Mouse (Mus musculus) gastrocnemius, adult 2 months (tissue): ENCODE measurements at regions not wholly inside any gene's neighbourhood (a gene's known extent, or its start where the extent isn't known, plus 50 kb on each side); places are given as distances from the start of the nearest gene placed in this dataset.

ENCODE experiments used
- DNase-seq: peaks from one replicate; pipeline ENCODE4 v3.0.0; 2022
- H3K27ac ChIP-seq: fragments of 200-600 bp; 2 replicates; pipeline ENCODE4 v1.8.1; 2022; ENCODE audit warnings: mild to moderate bottlenecking
- H3K4me3 ChIP-seq: fragments of 200-600 bp; 2 replicates; pipeline ENCODE4 v1.8.1; 2022; ENCODE audit warnings: mild to moderate bottlenecking, moderate library complexity
- CTCF ChIP-seq: fragments of 200-600 bp; IDR thresholded peaks from 2 replicates; pipeline ENCODE4 v1.8.1; 2022; ENCODE audit warnings: antibody characterized with exemption, mild to moderate bottlenecking, moderate library complexity
- intact Hi-C: fragments of 180-260 bp; cut with DNase I; formaldehyde crosslinking; loops from one replicate; pipeline ENCODE4 v1.15.1; 2025

DNA sequence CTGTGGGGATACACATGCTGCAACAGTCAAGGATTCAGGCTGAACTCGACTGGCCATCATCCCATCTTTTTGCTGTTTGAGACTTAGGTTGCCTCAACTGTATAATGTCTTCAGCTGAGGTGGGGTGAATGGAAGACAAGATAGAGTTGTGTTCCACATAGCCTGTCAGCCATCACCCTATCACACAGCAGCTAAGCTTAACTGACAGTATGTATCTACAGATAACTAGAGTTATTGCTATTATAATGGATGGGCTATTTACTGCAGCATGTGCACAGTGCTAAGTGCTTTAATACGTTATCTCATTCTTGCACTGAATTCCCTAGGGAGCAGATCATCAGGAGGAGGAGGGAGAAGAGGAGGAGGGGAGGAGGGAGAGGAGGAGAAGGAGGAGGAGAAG is 340.9 kb downstream of the Sox9 start:
- intact Hi-C loops: no loop called here
- Histone ChIP-seq H3K4me3 (no peak overlapping the region), H3K27ac (no peak overlapping the region)
- DNase-seq: no peak
- no peak for TF ChIP-seq CTCF

- no peak for TF ChIP-seq CTCF
- DNase-seq: no peak
- H3K27ac ChIP-seq: no peak overlapping the region
- intact Hi-C loops: no loop called here
- no peak overlapping the region for H3K4me3 ChIP-seq
Observed at GRCm38 (mm10) chr11:113125832-113126231, 343.8 kb downstream of the Sox9 start.

DNA sequence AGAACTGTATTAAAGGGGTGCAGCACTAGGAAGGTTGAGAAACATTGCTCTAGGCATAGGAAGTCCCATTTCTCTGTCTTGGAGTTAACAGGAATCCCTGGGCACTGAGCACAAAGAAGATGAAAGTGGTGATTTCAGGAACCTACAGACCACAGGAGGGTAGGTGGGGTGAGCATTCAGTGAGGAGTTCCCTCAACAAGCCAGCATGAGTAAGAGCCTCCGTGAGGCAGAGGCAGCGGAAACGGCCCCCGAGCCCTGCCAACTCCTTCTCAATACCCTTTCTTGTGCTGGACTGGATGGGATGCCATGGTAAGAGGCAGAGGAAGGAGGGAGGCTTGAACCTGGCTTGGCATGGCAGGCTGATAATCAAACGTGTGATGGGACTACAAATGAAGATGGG is 347.2 kb downstream of the Sox9 start:
- Histone ChIP-seq H3K27ac (no peak overlapping the region), H3K4me3 (no peak overlapping the region)
- intact Hi-C loops: no loop called here
- DNase-seq: no peak
- TF ChIP-seq CTCF: no peak

DNA sequence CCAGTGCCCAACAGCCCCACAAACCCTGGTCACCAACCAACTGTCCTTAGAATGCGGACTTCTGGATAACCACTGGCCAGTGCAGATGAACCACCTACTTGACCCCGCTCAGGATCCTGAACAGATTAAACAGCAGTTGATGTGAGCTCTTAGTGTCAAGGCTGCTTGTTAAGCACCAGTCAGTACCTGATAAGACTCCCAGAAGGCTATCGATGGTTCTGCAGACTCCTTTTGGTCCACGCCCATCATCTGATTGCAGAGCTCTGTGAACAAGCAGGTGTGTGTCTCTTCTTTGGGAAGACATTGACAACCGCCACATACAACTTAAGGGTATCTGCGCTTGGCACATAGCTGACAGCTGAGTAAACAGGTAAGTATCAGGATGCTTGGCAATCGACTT is 348.0 kb downstream of the Sox9 start:
- no peak for TF ChIP-seq CTCF
- DNase-seq: no peak
- Histone ChIP-seq H3K27ac (no peak overlapping the region), H3K4me3 (no peak overlapping the region)
- intact Hi-C loops: no loop called here

GRCm38 (mm10) chr11:113132078-113133064 is 350.3 kb downstream of the Sox9 start:
- H3K4me3 ChIP-seq: no peak overlapping the region
- no peak overlapping the region for H3K27ac ChIP-seq
- DNase-seq: peak; percentile 41
- no peak for TF ChIP-seq CTCF
- intact Hi-C loops: no loop called here

DNA sequence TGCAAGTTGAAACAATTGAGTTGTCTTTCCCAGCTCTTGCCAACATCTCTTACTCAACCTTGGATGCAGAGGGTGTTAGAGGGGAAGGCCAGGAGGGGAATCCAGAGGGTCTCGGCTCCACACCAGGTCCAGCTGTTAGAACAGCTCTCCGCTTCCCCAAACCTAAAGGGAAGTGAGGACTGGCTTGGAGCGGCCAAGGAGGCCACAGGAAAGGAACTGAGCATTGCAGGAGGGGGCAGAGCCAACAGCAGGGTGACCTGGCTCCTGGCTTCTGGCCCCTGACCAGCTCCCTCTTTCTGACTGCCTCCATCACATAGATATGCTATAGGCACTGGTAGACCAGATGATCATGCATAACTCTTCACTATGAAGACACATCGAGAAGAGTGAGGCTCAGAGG is 351.4 kb downstream of the Sox9 start:
- no peak for DNase-seq
- no peak for TF ChIP-seq CTCF
- Histone ChIP-seq H3K4me3 (no peak overlapping the region), H3K27ac (no peak overlapping the region)
- intact Hi-C loops: no loop called here

DNA sequence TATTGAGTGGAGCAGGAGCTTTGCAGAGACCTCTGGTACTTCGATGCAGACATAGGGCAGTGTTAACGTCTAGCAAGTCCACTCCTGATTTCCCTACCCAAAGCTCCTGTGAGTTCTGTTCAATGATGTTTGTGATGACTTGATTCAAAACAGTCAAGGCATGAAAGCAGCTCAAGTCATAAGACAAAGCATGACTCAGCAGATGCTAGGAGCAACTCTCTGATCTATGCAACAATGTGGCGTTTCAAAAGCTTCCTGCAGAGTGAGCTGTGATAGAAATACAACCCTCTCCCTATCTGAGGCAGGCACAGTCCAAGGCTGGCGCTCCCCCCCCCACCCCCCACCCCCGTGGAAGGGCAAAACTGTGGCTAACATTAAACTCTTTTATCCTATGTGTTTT is 353.2 kb downstream of the Sox9 start:
- Histone ChIP-seq H3K27ac (no peak overlapping the region), H3K4me3 (no peak overlapping the region)
- no peak for DNase-seq
- no peak for TF ChIP-seq CTCF
- intact Hi-C loops: no loop called here

DNA sequence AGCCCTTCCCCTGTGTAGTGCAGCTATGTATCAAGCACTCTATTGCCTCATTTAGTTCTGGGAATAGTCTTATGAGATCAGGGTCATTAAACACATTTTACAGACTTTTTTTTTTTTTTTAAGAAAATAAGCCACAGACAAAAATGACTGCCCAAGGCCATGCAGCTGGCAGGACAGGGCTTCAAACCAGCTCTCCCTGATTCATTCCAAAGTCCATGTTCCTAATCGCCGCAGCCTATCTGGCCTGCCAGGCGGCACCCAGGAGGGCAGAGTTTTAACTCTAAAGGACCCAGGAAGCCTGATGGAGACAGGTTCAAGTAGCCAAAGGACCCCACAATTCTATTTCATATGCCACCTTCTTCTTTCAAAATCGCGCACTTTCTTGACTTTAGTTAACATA is 356.4 kb downstream of the Sox9 start:
- no peak overlapping the region for H3K27ac ChIP-seq
- intact Hi-C loops: no loop called here
- no peak overlapping the region for H3K4me3 ChIP-seq
- DNase-seq: no peak
- no peak for TF ChIP-seq CTCF

GRCm38 (mm10) chr11:113140595-113140994 is 358.6 kb downstream of the Sox9 start:
- no peak overlapping the region for H3K4me3 ChIP-seq
- intact Hi-C loops: no loop called here
- DNase-seq: no peak
- no peak overlapping the region for H3K27ac ChIP-seq
- TF ChIP-seq CTCF: no peak

- no peak for DNase-seq
- intact Hi-C loops: no loop called here
- TF ChIP-seq CTCF: no peak
- no peak overlapping the region for H3K27ac ChIP-seq
- H3K4me3 ChIP-seq: no peak overlapping the region
Observed at GRCm38 (mm10) chr11:113142816-113143215, 360.8 kb downstream of the Sox9 start.

- no peak overlapping the region for H3K4me3 ChIP-seq
- no peak for TF ChIP-seq CTCF
- peak overlapping the region; percentile 25; the same call in 1 of the 2 replicates for H3K27ac ChIP-seq
- intact Hi-C loops: no loop called here
- peak; percentile 81 for DNase-seq
Observed at GRCm38 (mm10) chr11:113143839-113144627, 362.0 kb downstream of the Sox9 start.

DNA sequence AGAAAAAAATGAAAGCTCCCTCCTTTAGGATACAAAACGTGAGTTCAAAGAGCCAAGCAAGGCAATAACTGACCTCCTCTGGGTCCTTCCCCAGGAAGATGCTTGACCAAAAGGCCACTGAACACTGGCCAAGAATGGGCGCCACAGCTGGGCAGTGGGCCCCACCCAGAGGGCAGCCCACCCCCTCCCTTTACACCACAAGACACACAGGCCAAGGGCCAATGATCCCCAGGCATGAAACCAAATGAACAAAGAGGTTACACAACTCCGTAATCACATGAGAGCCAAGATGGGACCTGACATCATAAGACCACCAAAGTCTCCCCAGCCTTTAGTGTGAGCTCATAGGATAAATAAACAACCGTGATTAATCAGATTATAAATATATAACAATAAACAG is 363.7 kb downstream of the Sox9 start:
- Histone ChIP-seq H3K4me3 (no peak overlapping the region), H3K27ac (no peak overlapping the region)
- intact Hi-C loops: no loop called here
- no peak for TF ChIP-seq CTCF
- DNase-seq: no peak

- TF ChIP-seq CTCF: no peak
- Histone ChIP-seq H3K4me3 (no peak overlapping the region), H3K27ac (no peak overlapping the region)
- no peak for DNase-seq
- intact Hi-C loops: no loop called here
Observed at GRCm38 (mm10) chr11:113146762-113147161, 364.7 kb downstream of the Sox9 start.
